Mouse (Mus musculus) v-Abl transformed pro-B cells (cell line): Measurements from ENCODE around the gene C9orf72.
"Not testable (repeated sequence)": the region's sequence is repeated elsewhere in the genome, so short reads cannot be mapped to it uniquely, and the experiment has no call there.

Experiments used
- in situ Hi-C, 2 experiments: fragments of 400-800 bp; cut with MboI; formaldehyde crosslinking; loops; one replicate each; pipeline ENCODE4 v1.15.1; 2025; ENCODE audit not compliant: unreplicated experiment in 2 of 2

The C9orf72 gene

GRCm38 (mm10) chr4:35225734-35226495 lies at the start of gene C9orf72:
Gene C9orf72, minus strand, starts transcription at chr4:35226175.
- in situ Hi-C loops: no loop called here

- in situ Hi-C loops: no loop called here
These were observed 33.0 kb upstream of the C9orf72 start for GRCm38 (mm10) chr4:35259006-35259405.

- in situ Hi-C loops: no loop called here
These were observed 18.0 kb upstream of the C9orf72 start for GRCm38 (mm10) chr4:35244023-35244422.

- in situ Hi-C loops: no loop called here
These were observed 15.8 kb upstream of the C9orf72 start for GRCm38 (mm10) chr4:35241735-35242134.

- in situ Hi-C loops: no loop called here
These were observed 12.7 kb upstream of the C9orf72 start for GRCm38 (mm10) chr4:35238696-35239095.

GRCm38 (mm10) chr4:35238240-35238639 lies 12.3 kb upstream of the C9orf72 start:
- in situ Hi-C loops: not testable (repeated sequence)

- in situ Hi-C loops: no loop called here
These were observed 10.3 kb upstream of the C9orf72 start for GRCm38 (mm10) chr4:35236313-35236712.

GRCm38 (mm10) chr4:35228260-35228659 lies 2.3 kb upstream of the C9orf72 start:
- in situ Hi-C loops: no loop called here

- in situ Hi-C loops: no loop called here
These were observed 569 bp upstream of the C9orf72 start for GRCm38 (mm10) chr4:35226496-35226992.

- in situ Hi-C loops: no loop called here
These were observed 738 bp downstream of the C9orf72 start for GRCm38 (mm10) chr4:35225141-35225733.

- in situ Hi-C loops: no loop called here
These were observed 1.9 kb downstream of the C9orf72 start for GRCm38 (mm10) chr4:35224101-35224500.

GRCm38 (mm10) chr4:35223376-35223988 lies 2.5 kb downstream of the C9orf72 start:
- in situ Hi-C loops: no loop called here

GRCm38 (mm10) chr4:35221903-35222302 lies 4.1 kb downstream of the C9orf72 start:
- in situ Hi-C loops: no loop called here

- in situ Hi-C loops: no loop called here
These were observed 4.8 kb downstream of the C9orf72 start for GRCm38 (mm10) chr4:35221131-35221530.

- in situ Hi-C loops: no loop called here
These were observed 5.8 kb downstream of the C9orf72 start for GRCm38 (mm10) chr4:35220108-35220731.

- in situ Hi-C loops: no loop called here
These were observed 21.3 kb downstream of the C9orf72 start for GRCm38 (mm10) chr4:35204659-35205058.

GRCm38 (mm10) chr4:35203724-35204123 lies 22.3 kb downstream of the C9orf72 start:
- in situ Hi-C loops: no loop called here

GRCm38 (mm10) chr4:35201700-35202099 lies 24.3 kb downstream of the C9orf72 start:
- in situ Hi-C loops: no loop called here

GRCm38 (mm10) chr4:35192725-35193124 lies 33.2 kb downstream of the C9orf72 start:
- in situ Hi-C loops: loop anchor here in 1 of 2 experiments (5.0 kb wide), 1 partner anchor 235 kb away; no protein-coding TSS in a partner anchor

GRCm38 (mm10) chr4:35189794-35190193 lies 36.2 kb downstream of the C9orf72 start:
- in situ Hi-C loops: loop anchor here in 1 of 2 experiments (5.0 kb wide), 1 partner anchor 232 kb away; no protein-coding TSS in a partner anchor
